Mouse (Mus musculus): ENCODE results near the gene Hoxd10.

The Hoxd10 gene

GRCm38 (mm10) chr2:74730331-74730730 is 38.6 kb downstream of the Hoxd10 start:
- DNase-seq (ENCODE audit: extremely low spot score) = peak; percentile 56

- peak; percentile 52 for DNase-seq (ENCODE audit: extremely low spot score)
Observed at GRCm38 (mm10) chr2:74731055-74731454, 39.3 kb downstream of the Hoxd10 start.

- DNase-seq (ENCODE audit: extremely low spot score) = peak; percentile 52
Observed at GRCm38 (mm10) chr2:74731799-74732512, 40.2 kb downstream of the Hoxd10 start.

- DNase-seq (ENCODE audit: extremely low spot score) = peak; percentile 71
Observed at GRCm38 (mm10) chr2:74732513-74733316, 41.0 kb downstream of the Hoxd10 start.

- peak; percentile 52 for DNase-seq (ENCODE audit: extremely low spot score)
Observed at GRCm38 (mm10) chr2:74733317-74733661, 41.6 kb downstream of the Hoxd10 start.

- DNase-seq (ENCODE audit: extremely low spot score) = peak; percentile 66
Observed at GRCm38 (mm10) chr2:74733765-74734164, 42.0 kb downstream of the Hoxd10 start.

- DNase-seq (ENCODE audit: extremely low spot score) = peak; percentile 79
Observed at GRCm38 (mm10) chr2:74734451-74734850, 42.7 kb downstream of the Hoxd10 start.

- DNase-seq (ENCODE audit: extremely low spot score) = no peak
Observed at GRCm38 (mm10) chr2:74734996-74735811, 43.5 kb downstream of the Hoxd10 start.

- peak; percentile 81 for DNase-seq (ENCODE audit: extremely low spot score)
Observed at GRCm38 (mm10) chr2:74735851-74736687, 44.3 kb downstream of the Hoxd10 start.

GRCm38 (mm10) chr2:74736688-74737577 is 45.2 kb downstream of the Hoxd10 start:
- peak; percentile 55 for DNase-seq (ENCODE audit: extremely low spot score)

GRCm38 (mm10) chr2:74737578-74738070 is 45.9 kb downstream of the Hoxd10 start:
- peak; percentile 61 for DNase-seq (ENCODE audit: extremely low spot score)

GRCm38 (mm10) chr2:74738623-74739475 is 47.1 kb downstream of the Hoxd10 start:
- peak; percentile 72 for DNase-seq (ENCODE audit: extremely low spot score)

- no peak for DNase-seq (ENCODE audit: extremely low spot score)
Observed at GRCm38 (mm10) chr2:74739476-74739800, 47.7 kb downstream of the Hoxd10 start.

GRCm38 (mm10) chr2:74739869-74740268 is 48.1 kb downstream of the Hoxd10 start:
- DNase-seq (ENCODE audit: extremely low spot score) = peak; percentile 37

- DNase-seq (ENCODE audit: extremely low spot score) = peak; percentile 68
Observed at GRCm38 (mm10) chr2:74740311-74741091, 48.8 kb downstream of the Hoxd10 start.

GRCm38 (mm10) chr2:74741252-74741978 is 49.7 kb downstream of the Hoxd10 start:
- peak; percentile 76 for DNase-seq (ENCODE audit: extremely low spot score)

GRCm38 (mm10) chr2:74741979-74742277 is 50.2 kb downstream of the Hoxd10 start:
- DNase-seq (ENCODE audit: extremely low spot score) = peak; percentile 58
